Mouse (Mus musculus) midbrain, embryonic 13.5 days (tissue): ENCODE data around the gene Smc1b. TPM values are rescaled to one million over a fixed set of nuclear protein-coding genes. Genes with fewer than 3 reads are reported as not detected.
A peak's percentile ranks its signal among the peaks of the same experiment; 100 is the strongest.
"Not testable (repeated sequence)": the region's sequence is repeated elsewhere in the genome, so short reads cannot be mapped to it uniquely, and the experiment has no call there.

Experiments
- ATAC-seq: fragments of 200-750 bp; cut with Nextera tagmentation; 2 replicates; pipeline ENCODE4 v1.8.0; 2017; ENCODE audit warnings: mild to moderate bottlenecking, moderate TSS enrichment, moderate library complexity
- H3K27ac ChIP-seq: fragments of 300-500 bp; sonication (generic); 2 replicates; pipeline ENCODE4 v1.5.1; 2015; ENCODE audit warnings: inconsistent platforms, mild to moderate bottlenecking, moderate library complexity
- H3K27me3 ChIP-seq: fragments of 300-500 bp; sonication (generic); 2 replicates; pipeline ENCODE4 v1.6.1; 2015; ENCODE audit warnings: mild to moderate bottlenecking, inconsistent platforms
- H3K36me3 ChIP-seq: fragments of 300-500 bp; sonication (generic); 2 replicates; pipeline ENCODE4 v1.6.1; 2015; ENCODE audit warnings: mild to moderate bottlenecking, inconsistent platforms
- H3K4me1 ChIP-seq: fragments of 300-500 bp; sonication (generic); replicated peaks from 2 replicates; pipeline ENCODE4 v1.6.1; 2015; ENCODE audit warnings: inconsistent platforms
- H3K4me2 ChIP-seq: fragments of 300-500 bp; sonication (generic); replicated peaks from 2 replicates; pipeline ENCODE4 v1.6.1; 2015; ENCODE audit warnings: moderate library complexity, mild to moderate bottlenecking, inconsistent platforms
- H3K4me3 ChIP-seq: fragments of 300-500 bp; sonication (generic); replicated peaks from 2 replicates; pipeline ENCODE4 v1.5.1; 2015; ENCODE audit warnings: mild to moderate bottlenecking, inconsistent platforms
- H3K9ac ChIP-seq: fragments of 300-500 bp; sonication (generic); replicated peaks from 2 replicates; pipeline ENCODE4 v1.6.1; 2015; ENCODE audit warnings: mild to moderate bottlenecking, inconsistent platforms
- H3K9me3 ChIP-seq: fragments of 300-500 bp; sonication (generic); 2 replicates; pipeline ENCODE4 v1.6.1; 2016; ENCODE audit warnings: mild to moderate bottlenecking, inconsistent platforms
- WGBS: fragments of 180-500 bp; shearing (Covaris S2); methylation state at CpG from one replicate; pipeline ENCODE4 v1.1.7; 2015; 5-methylcytosine and 5-hydroxymethylcytosine counted together
- polyA plus RNA-seq: library from polyadenylated mRNA; unstranded; fragments of >200 nt; fragmentation: Nextera tagmentation; extraction: Ambion mirVana; gene quantifications from 2 replicates; pipeline ENCODE4 v1.2.1, GENCODE M21; 2015

The Smc1b gene
- polyA plus RNA-seq, 1 experiment from 2014 or later, result 0.07 TPM

DNA sequence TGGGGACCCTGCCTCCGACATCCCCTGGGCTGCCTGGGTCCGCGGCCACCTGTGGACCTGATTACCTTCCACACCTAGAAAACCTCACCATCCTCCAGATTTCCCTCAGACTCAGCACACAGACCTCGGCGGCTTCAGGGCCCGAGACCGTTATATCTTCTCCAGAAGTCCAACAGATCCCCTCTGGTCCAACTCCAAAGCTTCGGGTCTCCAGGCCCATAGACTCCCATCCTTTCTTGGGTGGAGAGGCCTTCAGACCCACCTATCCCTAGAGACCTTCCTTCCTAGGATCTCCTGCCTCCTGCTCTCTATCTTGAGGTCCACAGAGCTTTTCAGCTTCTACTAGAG, 94.4 kb downstream of the Smc1b start:
- H3K9ac ChIP-seq, result peak overlapping the region; percentile 82
- H3K27ac ChIP-seq, result no peak overlapping the region
- H3K27me3 ChIP-seq, result peaks cover 13% of the 10 kb centered on the region
- H3K36me3 ChIP-seq, result no peaks in the 10 kb centered on the region
- no peak for ATAC-seq
- peak overlapping the region; percentile 87 for H3K4me2 ChIP-seq
- peaks cover 40% of the 10 kb centered on the region for H3K4me1 ChIP-seq
- WGBS, result 6% methylated on average over 8 of the region's 8 CpGs
- peaks cover 3% of the 10 kb centered on the region; the same call in 1 of the 2 replicates for H3K9me3 ChIP-seq
- peak overlapping the region; percentile 70 for H3K4me3 ChIP-seq

GRCm38 (mm10) chr15:85036566-85037342, 95.0 kb downstream of the Smc1b start:
- H3K27me3 ChIP-seq, result peaks cover 13% of the 10 kb centered on the region
- peak overlapping the region; percentile 87 for H3K4me2 ChIP-seq
- H3K4me1 ChIP-seq, result peaks cover 34% of the 10 kb centered on the region
- H3K4me3 ChIP-seq, result peak overlapping the region; percentile 70
- H3K9ac ChIP-seq, result peak overlapping the region; percentile 82
- H3K36me3 ChIP-seq, result no peaks in the 10 kb centered on the region
- ATAC-seq, result peak; percentile 96
- H3K9me3 ChIP-seq, result peaks cover 5% of the 10 kb centered on the region; the same call in 1 of the 2 replicates
- under 1% methylated on average over 75 of the region's 75 CpGs for WGBS
- no peak overlapping the region for H3K27ac ChIP-seq

DNA sequence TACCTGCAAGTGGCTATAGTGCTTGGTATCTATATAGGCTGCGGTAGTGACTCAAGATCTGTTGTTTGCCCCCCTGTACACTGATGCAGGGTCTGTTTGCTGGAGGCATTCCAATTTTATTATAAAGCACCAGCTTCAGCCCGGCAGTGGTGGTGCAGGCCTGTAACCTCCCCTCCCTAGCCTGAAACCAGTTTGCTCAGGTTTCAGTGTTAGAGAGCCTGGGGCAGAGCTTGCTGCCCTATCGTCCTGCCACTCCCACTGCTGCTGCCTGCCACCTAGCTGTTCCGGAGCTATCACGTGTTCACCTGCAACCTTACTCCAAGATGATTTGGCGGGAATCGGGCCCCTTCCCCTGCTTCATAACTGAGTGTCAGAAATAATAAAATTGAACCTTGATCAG, 97.8 kb downstream of the Smc1b start:
- H3K27ac ChIP-seq, H3K4me2 ChIP-seq, ATAC-seq, H3K9ac ChIP-seq, H3K36me3 ChIP-seq, H3K4me3 ChIP-seq, H3K9me3 ChIP-seq: not testable (repeated sequence)
- peaks cover 13% of the 10 kb centered on the region for H3K27me3 ChIP-seq
- 56% methylated on average over 7 of the region's 7 CpGs for WGBS
- peaks cover 24% of the 10 kb centered on the region for H3K4me1 ChIP-seq

GRCm38 (mm10) chr15:85031866-85032265, 99.9 kb downstream of the Smc1b start:
- ATAC-seq, result no peak
- Histone ChIP-seq H3K4me3 (no peak overlapping the region), H3K9me3 (peaks cover 5% of the 10 kb centered on the region; the same call in 1 of the 2 replicates), H3K36me3 (no peaks in the 10 kb centered on the region), H3K4me1 (peaks cover 8% of the 10 kb centered on the region), H3K9ac (no peak overlapping the region), H3K4me2 (no peak overlapping the region), H3K27me3 (peaks cover 13% of the 10 kb centered on the region), H3K27ac (no peak overlapping the region)
- WGBS, result 94% methylated on average over 3 of the region's 3 CpGs

- H3K9ac ChIP-seq, H3K36me3 ChIP-seq, H3K9me3 ChIP-seq, H3K4me2 ChIP-seq, H3K4me3 ChIP-seq, ATAC-seq, H3K27ac ChIP-seq, H3K4me1 ChIP-seq, H3K27me3 ChIP-seq: not testable (repeated sequence)
- 95% methylated on average over 1 of the region's 1 CpGs for WGBS
Observed at GRCm38 (mm10) chr15:85030643-85031042, 101.1 kb downstream of the Smc1b start.

- H3K4me1 ChIP-seq, ATAC-seq, H3K27ac ChIP-seq, H3K4me3 ChIP-seq, H3K9ac ChIP-seq, H3K4me2 ChIP-seq, H3K9me3 ChIP-seq, H3K27me3 ChIP-seq, H3K36me3 ChIP-seq: not testable (repeated sequence)
- 54% methylated on average over 1 of the region's 1 CpGs for WGBS
Observed at GRCm38 (mm10) chr15:85028648-85029047, 103.1 kb downstream of the Smc1b start, which contains the start of gene Fam118a. TSS of gene Fam118a (plus strand) at chr15:85028948.

DNA sequence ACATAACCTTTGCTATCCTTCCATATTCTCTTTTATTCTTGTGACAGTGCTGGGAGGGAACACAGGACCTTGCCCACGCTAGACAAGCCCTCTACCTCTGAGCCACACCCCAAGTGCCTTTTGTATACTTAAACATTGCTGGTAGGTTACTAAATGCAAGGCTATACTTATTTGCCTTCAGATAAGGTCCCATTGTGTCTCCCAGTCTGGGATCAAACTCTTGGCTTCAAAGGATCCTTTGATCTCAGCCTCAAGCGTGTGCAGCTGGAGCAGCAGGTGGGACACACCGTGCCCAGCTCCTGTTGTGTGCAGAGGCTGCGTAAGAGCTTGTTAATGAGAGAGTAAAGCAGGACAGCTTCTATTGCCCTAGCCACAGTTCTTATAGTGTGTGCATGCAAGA, 104.0 kb downstream of the Smc1b start:
- H3K36me3 ChIP-seq, result no peaks in the 10 kb centered on the region
- no peak overlapping the region for H3K4me3 ChIP-seq
- no peak overlapping the region for H3K4me2 ChIP-seq
- no peaks in the 10 kb centered on the region for H3K4me1 ChIP-seq
- H3K9ac ChIP-seq, result no peak overlapping the region
- no peak for ATAC-seq
- peaks cover 5% of the 10 kb centered on the region; the same call in 1 of the 2 replicates for H3K9me3 ChIP-seq
- 33% methylated on average over 4 of the region's 4 CpGs for WGBS
- no peak overlapping the region for H3K27ac ChIP-seq
- no peaks in the 10 kb centered on the region for H3K27me3 ChIP-seq

GRCm38 (mm10) chr15:85026197-85026596, 105.6 kb downstream of the Smc1b start:
- no peaks in the 10 kb centered on the region for H3K4me1 ChIP-seq
- no peak overlapping the region for H3K4me3 ChIP-seq
- no peaks in the 10 kb centered on the region for H3K27me3 ChIP-seq
- H3K9me3 ChIP-seq, result no peaks in the 10 kb centered on the region
- H3K9ac ChIP-seq, result no peak overlapping the region
- WGBS, result 85% methylated on average over 4 of the region's 4 CpGs
- no peaks in the 10 kb centered on the region for H3K36me3 ChIP-seq
- no peak for ATAC-seq
- no peak overlapping the region for H3K27ac ChIP-seq
- H3K4me2 ChIP-seq, result no peak overlapping the region

DNA sequence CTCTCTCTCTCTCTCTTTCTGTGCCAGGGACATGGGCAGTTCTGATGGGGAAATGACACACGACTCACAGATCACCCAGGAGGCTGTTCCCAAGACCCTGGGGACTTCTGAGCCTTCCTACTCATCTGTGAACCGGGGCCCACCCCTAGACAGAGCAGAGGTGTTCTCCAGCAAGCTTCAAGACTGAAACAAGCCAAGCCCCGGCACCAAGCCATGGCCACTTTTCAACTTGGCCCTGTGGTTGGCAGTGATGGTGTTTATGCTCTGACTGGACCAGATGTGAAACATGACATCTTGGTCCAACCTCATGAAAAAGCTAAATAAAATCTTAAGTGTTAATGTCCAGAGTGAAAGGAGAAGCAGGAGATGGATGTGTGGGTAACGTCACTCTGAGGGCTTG, 109.6 kb downstream of the Smc1b start:
- Histone ChIP-seq H3K9ac (no peak overlapping the region), H3K9me3 (no peaks in the 10 kb centered on the region), H3K36me3 (no peaks in the 10 kb centered on the region), H3K4me2 (no peak overlapping the region), H3K4me1 (peaks cover 1% of the 10 kb centered on the region), H3K4me3 (no peak overlapping the region), H3K27me3 (peaks cover 10% of the 10 kb centered on the region), H3K27ac (no peak overlapping the region)
- no peak for ATAC-seq
- WGBS, result 75% methylated on average over 4 of the region's 4 CpGs

GRCm38 (mm10) chr15:85016951-85017664, 114.7 kb downstream of the Smc1b start, which contains the start of gene Upk3a:
TSS of gene Upk3a (plus strand) at chr15:85017141.
- H3K9me3 ChIP-seq, result no peaks in the 10 kb centered on the region
- ATAC-seq, result peak; percentile 50; the same call in 1 of the 2 replicates
- H3K4me3 ChIP-seq, result 0 out of 2 replicates have a peak within 1 kb of the TSS, but pooled peaks have one; percentile 1
- H3K4me1 ChIP-seq, result peaks cover 7% of the 10 kb centered on the region
- H3K36me3 ChIP-seq, result no peaks in the 10 kb centered on the region
- no peak within 1 kb of the TSS for H3K9ac ChIP-seq
- H3K27ac ChIP-seq, result no peak within 1 kb of the TSS
- H3K4me2 ChIP-seq, result peak within 1 kb of the TSS; percentile 43
- 8% methylated on average over 21 of the region's 21 CpGs for WGBS
- peaks cover 26% of the 10 kb centered on the region for H3K27me3 ChIP-seq

GRCm38 (mm10) chr15:85015771-85016170, 116.0 kb downstream of the Smc1b start:
- no peak overlapping the region for H3K4me3 ChIP-seq
- ATAC-seq, result no peak
- WGBS, result 91% methylated on average over 11 of the region's 11 CpGs
- no peak overlapping the region for H3K9ac ChIP-seq
- H3K4me1 ChIP-seq, result peaks cover 11% of the 10 kb centered on the region
- H3K27ac ChIP-seq, result no peak overlapping the region
- H3K27me3 ChIP-seq, result peaks cover 26% of the 10 kb centered on the region
- H3K4me2 ChIP-seq, result no peak overlapping the region
- H3K36me3 ChIP-seq, result no peaks in the 10 kb centered on the region
- no peaks in the 10 kb centered on the region for H3K9me3 ChIP-seq
